Mouse (Mus musculus) erythroblast, embryonic 14.5 days (primary cell): ENCODE results near the gene Fam169b. TPM values are rescaled to one million over a fixed set of nuclear protein-coding genes. Genes with fewer than 3 reads are reported as not detected.

Experiments used
- H3K27me3 ChIP-seq: 2 replicates; pipeline ENCODE4 v1.6.1; 2012; ENCODE audit warnings: inconsistent platforms; ENCODE audit not compliant: control insufficient read depth
- H3K36me3 ChIP-seq: 2 replicates; pipeline ENCODE4 v1.6.1; 2012; ENCODE audit warnings: mild to moderate bottlenecking, inconsistent platforms; ENCODE audit not compliant: control insufficient read depth
- H3K4me1 ChIP-seq: 2 replicates; pipeline ENCODE4 v1.6.1; 2012; ENCODE audit warnings: inconsistent platforms; ENCODE audit not compliant: control insufficient read depth
- H3K4me3 ChIP-seq: replicated peaks from 2 replicates; pipeline ENCODE3; 2012; ENCODE audit warnings: moderate library complexity, mild to moderate bottlenecking, inconsistent platforms
- H3K9me3 ChIP-seq: 2 replicates; pipeline ENCODE4 v1.6.1; 2012; ENCODE audit warnings: low read length, inconsistent platforms, mixed read lengths; ENCODE audit not compliant: control insufficient read depth
- GATA1 ChIP-seq: IDR thresholded peaks from 2 replicates; pipeline ENCODE4 v1.6.1; 2012; ENCODE audit warnings: low read length, inconsistent platforms, mixed read lengths
- TAL1 ChIP-seq: IDR thresholded peaks from 3 replicates; pipeline ENCODE4 v1.6.1; 2012; ENCODE audit warnings: low read length, inconsistent platforms, mixed read lengths
- polyA plus RNA-seq: library from polyadenylated mRNA; stranded (reverse); fragments of >175 nt; gene quantifications from 2 replicates; pipeline ENCODE4 v1.2.3, GENCODE M21; 2012

Fam169b gene
- polyA plus RNA-seq, 1 experiment, result not detected

DNA sequence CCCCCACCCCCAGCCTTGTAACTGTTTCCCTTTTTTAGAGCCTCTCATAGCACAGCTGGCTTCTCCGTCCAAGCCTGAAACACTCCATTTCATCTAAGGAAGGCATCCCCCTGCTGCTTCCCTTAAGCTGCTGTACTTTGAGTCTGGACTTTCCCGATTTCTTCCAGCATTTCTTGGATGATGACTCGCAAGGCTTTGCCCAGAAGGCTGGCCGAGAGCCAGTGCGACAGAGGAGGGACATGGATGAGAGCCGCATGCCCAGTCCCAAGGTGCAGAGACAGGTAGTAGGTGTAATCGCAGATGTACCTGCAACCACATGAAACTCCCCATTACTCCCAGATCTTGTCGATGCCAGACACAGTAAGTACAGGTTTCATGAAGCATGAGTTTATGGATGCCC, 36.8 kb upstream of the Fam169b start:
- Histone ChIP-seq H3K4me3 (no peak overlapping the region), H3K27me3 (0 out of 2 replicates have a peak, but pooled peaks cover 2% of the 10 kb centered on the region), H3K36me3 (no peaks in the 10 kb centered on the region), H3K9me3 (no peaks in the 10 kb centered on the region), H3K4me1 (no peaks in the 10 kb centered on the region; the same call in 1 of the 2 replicates)
- TF ChIP-seq TAL1, result no peak
- no peak for TF ChIP-seq GATA1

DNA sequence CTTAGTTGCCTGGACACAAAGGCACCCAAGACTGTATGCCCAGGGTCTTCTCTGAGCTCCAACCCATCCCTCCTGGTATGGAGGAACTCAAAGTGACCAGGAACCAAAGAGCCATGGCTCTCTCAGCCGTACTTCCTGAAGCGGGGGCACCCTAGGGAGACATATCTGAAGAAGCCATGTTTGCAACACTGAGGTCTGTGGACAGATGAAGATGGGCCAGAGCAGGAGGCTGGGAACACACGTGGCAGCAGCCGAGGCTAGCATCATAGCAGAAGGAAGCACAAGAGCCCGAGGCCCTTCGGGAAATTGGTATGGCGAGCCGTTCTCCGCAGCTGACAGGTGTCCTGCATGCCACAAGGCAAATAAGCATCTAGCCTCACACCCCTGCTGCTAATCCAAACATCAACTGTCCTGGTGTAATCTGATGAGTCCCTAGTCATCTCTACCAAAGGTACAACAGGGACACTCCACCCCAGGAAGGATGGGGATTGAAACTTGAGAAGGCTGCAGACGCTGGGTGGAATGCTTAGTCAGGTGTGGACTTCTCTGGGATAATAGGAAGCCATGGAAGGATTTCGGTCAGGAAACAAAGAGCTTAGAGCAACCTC, 34.3 kb upstream of the Fam169b start:
- TF ChIP-seq TAL1, result no peak
- no peak for TF ChIP-seq GATA1
- no peaks in the 10 kb centered on the region for H3K36me3 ChIP-seq
- no peaks in the 10 kb centered on the region for H3K4me1 ChIP-seq
- H3K27me3 ChIP-seq, result 0 out of 2 replicates have a peak, but pooled peaks cover 2% of the 10 kb centered on the region
- no peaks in the 10 kb centered on the region for H3K9me3 ChIP-seq
- H3K4me3 ChIP-seq, result no peak overlapping the region

DNA sequence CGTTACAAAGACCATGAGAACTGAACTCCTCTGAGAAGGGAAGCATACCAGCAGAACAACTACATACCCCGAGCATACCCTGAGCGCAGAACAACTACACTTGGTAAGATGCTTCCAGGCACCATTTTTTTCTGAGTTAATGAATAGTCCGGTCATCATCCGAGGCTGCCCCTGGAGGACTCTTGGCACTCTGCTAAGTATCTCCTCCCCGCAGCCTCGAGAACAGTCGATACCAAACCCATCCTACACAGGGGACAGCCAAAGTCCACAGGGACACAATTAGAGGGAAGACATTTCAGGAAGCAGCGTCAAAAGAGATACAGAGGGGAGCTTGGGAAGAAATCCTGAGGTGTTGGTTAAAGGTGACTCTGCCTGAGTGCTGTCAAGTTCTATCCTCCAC, 32.4 kb upstream of the Fam169b start:
- Histone ChIP-seq H3K27me3 (0 out of 2 replicates have a peak, but pooled peaks cover 2% of the 10 kb centered on the region), H3K9me3 (no peaks in the 10 kb centered on the region), H3K4me3 (no peak overlapping the region), H3K36me3 (no peaks in the 10 kb centered on the region), H3K4me1 (no peaks in the 10 kb centered on the region)
- TF ChIP-seq GATA1 (no peak), TAL1 (no peak)

DNA sequence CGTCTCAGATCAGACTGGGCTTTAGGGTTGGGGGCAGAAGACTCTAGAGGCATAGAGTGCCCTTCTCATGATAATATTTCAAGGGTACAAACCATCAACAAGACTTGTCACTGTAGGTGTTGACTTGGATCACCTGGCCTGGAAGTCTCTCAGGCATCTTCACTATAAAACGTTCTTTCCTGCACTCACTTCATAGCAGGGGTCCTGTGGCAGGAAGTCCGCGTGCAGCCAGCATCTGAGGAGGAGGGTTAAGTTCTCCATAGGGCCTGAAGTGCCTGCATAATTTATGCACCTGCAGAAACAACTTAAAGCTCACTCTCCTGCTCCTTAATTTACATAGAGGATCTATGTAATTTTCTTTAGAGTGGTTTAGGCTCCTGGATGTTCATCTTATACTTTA, 28.0 kb upstream of the Fam169b start:
- Histone ChIP-seq H3K9me3 (peaks cover 2% of the 10 kb centered on the region; the same call in 1 of the 2 replicates), H3K36me3 (no peaks in the 10 kb centered on the region), H3K27me3 (no peaks in the 10 kb centered on the region), H3K4me3 (no peak overlapping the region), H3K4me1 (no peaks in the 10 kb centered on the region)
- TF ChIP-seq TAL1, result no peak
- no peak for TF ChIP-seq GATA1

DNA sequence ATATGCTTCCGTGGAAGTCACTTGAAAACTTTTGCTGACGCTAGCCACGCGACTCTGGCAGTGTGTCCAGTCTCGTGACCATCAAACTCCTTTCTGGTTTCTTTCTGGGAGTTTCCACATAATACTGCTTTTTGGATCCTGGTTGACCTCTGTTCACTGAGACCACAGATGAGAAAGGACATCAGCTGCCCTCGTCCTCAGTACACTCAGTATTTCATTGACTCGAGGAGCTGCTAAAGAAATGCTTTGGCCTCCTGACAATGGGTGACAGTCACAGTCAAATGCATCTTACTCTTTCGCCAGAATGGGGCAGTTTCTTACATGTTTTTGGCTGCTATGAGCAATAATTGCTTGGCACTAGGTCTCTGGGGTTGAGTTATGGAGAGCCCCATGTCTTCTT, 27.4 kb upstream of the Fam169b start:
- H3K9me3 ChIP-seq, result peaks cover 2% of the 10 kb centered on the region; the same call in 1 of the 2 replicates
- TF ChIP-seq TAL1 (no peak), GATA1 (no peak)

DNA sequence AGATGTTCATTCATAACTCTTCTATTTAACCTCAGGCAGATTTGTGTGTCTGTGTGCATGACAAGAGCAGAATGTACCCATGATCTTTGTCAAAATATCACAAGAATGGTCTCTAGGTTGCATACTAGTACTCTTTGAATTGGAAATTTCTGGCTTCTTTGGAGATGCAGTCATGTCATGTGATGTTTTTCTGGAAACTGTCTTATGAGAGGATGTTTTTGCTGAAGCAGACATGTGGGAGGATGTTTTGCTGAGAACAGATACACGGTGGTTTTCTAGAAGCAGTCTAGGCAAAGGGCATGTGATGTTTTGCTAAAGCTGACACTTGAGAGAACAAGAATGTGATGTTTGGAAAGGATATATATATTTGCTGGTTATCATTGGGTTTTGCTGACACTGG, 23.2 kb upstream of the Fam169b start:
- Histone ChIP-seq H3K9me3 (peaks cover 2% of the 10 kb centered on the region; the same call in 1 of the 2 replicates), H3K4me1 (no peaks in the 10 kb centered on the region)

More for the DNA sequence above, 27.4 kb upstream of the Fam169b start:
- no peaks in the 10 kb centered on the region for H3K36me3 ChIP-seq
- H3K27me3 ChIP-seq, result no peaks in the 10 kb centered on the region
- no peaks in the 10 kb centered on the region for H3K4me1 ChIP-seq
- no peak overlapping the region for H3K4me3 ChIP-seq

DNA sequence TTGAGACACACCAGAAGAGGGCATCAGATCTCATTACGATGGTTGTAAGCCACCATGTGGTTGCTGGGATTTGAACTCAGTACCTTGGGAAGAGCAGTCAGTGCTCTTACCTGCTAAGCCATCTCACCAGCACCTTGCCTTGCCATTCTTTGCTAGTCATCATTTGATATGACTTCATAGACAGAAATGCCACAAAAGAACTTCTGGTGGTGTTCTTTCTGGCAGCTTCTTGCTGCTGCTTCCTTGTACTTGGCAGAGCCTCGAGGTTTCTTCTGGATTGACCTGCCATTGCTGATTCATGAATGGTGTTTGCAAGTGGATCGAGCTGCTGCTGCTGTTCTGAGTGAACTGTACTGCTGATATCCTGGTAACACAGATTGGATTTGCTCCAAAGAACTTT, 22.7 kb upstream of the Fam169b start:
- Histone ChIP-seq H3K27me3 (no peaks in the 10 kb centered on the region), H3K4me3 (no peak overlapping the region), H3K4me1 (no peaks in the 10 kb centered on the region), H3K9me3 (peaks cover 2% of the 10 kb centered on the region; the same call in 1 of the 2 replicates), H3K36me3 (no peaks in the 10 kb centered on the region)
- TF ChIP-seq TAL1 (no peak), GATA1 (no peak)

More for the DNA sequence above, 23.2 kb upstream of the Fam169b start:
- no peaks in the 10 kb centered on the region for H3K36me3 ChIP-seq
- no peak for TF ChIP-seq TAL1
- no peaks in the 10 kb centered on the region for H3K27me3 ChIP-seq
- no peak overlapping the region for H3K4me3 ChIP-seq

DNA sequence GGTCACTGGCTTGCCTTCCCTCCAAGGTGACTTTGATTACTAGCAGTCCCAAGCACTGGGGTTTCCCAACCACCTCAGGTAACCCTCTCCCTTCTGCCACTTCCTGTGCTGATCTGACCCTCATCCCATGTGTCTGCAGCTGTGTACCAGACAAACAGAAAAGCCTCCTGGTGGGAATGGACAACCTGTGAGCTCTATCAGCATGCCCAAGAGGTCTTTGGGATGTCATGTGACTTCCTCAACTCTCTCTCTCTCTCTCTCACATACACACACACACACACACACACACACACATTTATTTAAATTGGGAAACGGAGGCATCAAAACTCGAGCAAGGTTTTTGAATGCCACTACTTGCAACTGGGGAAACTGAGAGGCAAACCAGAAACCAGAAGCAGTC, 15.9 kb upstream of the Fam169b start:
- Histone ChIP-seq H3K27me3 (no peaks in the 10 kb centered on the region), H3K4me1 (no peaks in the 10 kb centered on the region), H3K9me3 (no peaks in the 10 kb centered on the region), H3K36me3 (no peaks in the 10 kb centered on the region), H3K4me3 (no peak overlapping the region)
- TF ChIP-seq GATA1 (no peak), TAL1 (no peak)

DNA sequence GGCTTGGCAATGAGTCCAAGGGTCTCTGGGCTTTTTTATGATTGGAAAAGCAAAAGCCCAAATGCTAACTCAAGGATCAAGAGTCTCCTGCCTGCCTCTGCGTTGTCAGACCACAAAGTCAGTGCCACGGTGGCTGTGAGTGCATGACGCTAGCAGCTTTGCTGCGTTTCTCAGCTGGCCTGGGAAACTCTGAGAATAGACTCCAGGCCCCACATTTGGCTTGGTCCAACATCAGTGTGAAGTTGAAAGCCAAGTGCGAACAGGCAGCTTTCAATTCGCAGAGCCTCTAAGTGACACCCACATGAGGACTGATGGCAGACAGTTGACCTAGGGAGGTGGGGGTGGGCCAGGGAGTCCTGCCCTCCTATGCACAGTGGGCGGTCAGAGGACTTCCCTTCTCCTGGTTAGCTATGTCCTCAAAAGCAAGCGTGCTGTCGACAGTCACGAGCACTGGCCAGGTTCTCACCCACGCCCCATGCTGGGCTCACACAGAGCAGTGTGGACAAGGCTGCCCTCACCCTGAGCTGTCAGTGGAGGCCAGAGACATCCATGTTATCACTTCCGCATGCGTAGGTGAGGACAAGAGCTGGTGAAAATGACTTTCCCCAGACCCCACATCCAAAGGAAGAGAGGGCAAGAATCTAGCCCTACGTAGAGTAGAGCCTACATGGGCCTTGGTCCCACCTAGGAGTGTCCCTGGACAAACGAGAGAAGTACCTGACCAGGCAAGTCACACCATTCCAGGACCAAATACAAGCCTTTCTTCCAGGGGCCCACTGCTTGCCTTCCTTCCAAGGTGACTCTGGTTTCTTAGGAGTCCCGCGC, 15.1 kb upstream of the Fam169b start:
- Histone ChIP-seq H3K9me3 (no peaks in the 10 kb centered on the region), H3K36me3 (no peaks in the 10 kb centered on the region), H3K27me3 (peaks cover 3% of the 10 kb centered on the region), H3K4me1 (no peaks in the 10 kb centered on the region), H3K4me3 (no peak overlapping the region)
- TF ChIP-seq GATA1 (no peak), TAL1 (no peak)
